Mouse (Mus musculus) small intestine, adult 2 months (tissue): Measurements from ENCODE around the gene Abca8a. TPM values are rescaled to one million over a fixed set of nuclear protein-coding genes. Genes with fewer than 3 reads are reported as not detected.
"Not testable (repeated sequence)": the region's sequence is repeated elsewhere in the genome, so short reads cannot be mapped to it uniquely, and the experiment has no call there.

ENCODE experiments used
- H3K27ac ChIP-seq: fragments of 200-500 bp; 2 replicates; pipeline ENCODE4 v1.5.1; 2012; ENCODE audit warnings: low read depth, low read length, control low read depth, inconsistent platforms; ENCODE audit not compliant: insufficient read depth
- H3K27me3 ChIP-seq: fragments of 200-500 bp; 2 replicates; pipeline ENCODE4 v1.6.1; 2012; ENCODE audit warnings: mild to moderate bottlenecking, moderate library complexity, low read length, inconsistent platforms; ENCODE audit not compliant: control insufficient read depth, insufficient read depth
- H3K36me3 ChIP-seq: fragments of 200-500 bp; 2 replicates; pipeline ENCODE4 v1.6.1; 2012; ENCODE audit warnings: mild to moderate bottlenecking, low read length, control low read depth, inconsistent platforms; ENCODE audit not compliant: control insufficient read depth, insufficient read depth
- H3K4me1 ChIP-seq: fragments of 200-500 bp; 2 replicates; pipeline ENCODE4 v1.6.1; 2012; ENCODE audit warnings: low read length, inconsistent platforms, mixed read lengths; ENCODE audit not compliant: control insufficient read depth, insufficient read depth, insufficient read length
- H3K4me3 ChIP-seq: fragments of 200-500 bp; 2 replicates; pipeline ENCODE4 v1.5.1; 2012; ENCODE audit warnings: low read depth, mild to moderate bottlenecking, control low read depth, inconsistent platforms, low read length, moderate library complexity
- CTCF ChIP-seq: fragments of 200-500 bp; IDR thresholded peaks from 2 replicates; pipeline ENCODE4 v1.5.1; 2012; ENCODE audit warnings: low read depth, mild to moderate bottlenecking, control low read depth, inconsistent platforms, low read length, moderate library complexity, mixed read lengths; ENCODE audit not compliant: insufficient replicate concordance, insufficient read length; ENCODE audit errors: extremely low read depth
- POLR2A ChIP-seq: fragments of 200-500 bp; IDR thresholded peaks from 2 replicates; pipeline ENCODE4 v1.6.1; 2012; ENCODE audit warnings: low read depth, mild to moderate bottlenecking, control low read depth, inconsistent platforms, low read length, moderate library complexity
- WGBS: fragments of 180-500 bp; shearing (Covaris S2); methylation state at CpG from one replicate; pipeline ENCODE4 v1.1.7; 2018; 5-methylcytosine and 5-hydroxymethylcytosine counted together
- polyA plus RNA-seq: library from polyadenylated mRNA; depleted of rRNA; stranded (reverse); fragments of >200 nt; gene quantifications from 2 replicates; pipeline ENCODE4 v1.2.3, GENCODE M21; 2012; rRNA removed

The Abca8a gene
- polyA plus RNA-seq, 1 experiment = 3.0 TPM

DNA sequence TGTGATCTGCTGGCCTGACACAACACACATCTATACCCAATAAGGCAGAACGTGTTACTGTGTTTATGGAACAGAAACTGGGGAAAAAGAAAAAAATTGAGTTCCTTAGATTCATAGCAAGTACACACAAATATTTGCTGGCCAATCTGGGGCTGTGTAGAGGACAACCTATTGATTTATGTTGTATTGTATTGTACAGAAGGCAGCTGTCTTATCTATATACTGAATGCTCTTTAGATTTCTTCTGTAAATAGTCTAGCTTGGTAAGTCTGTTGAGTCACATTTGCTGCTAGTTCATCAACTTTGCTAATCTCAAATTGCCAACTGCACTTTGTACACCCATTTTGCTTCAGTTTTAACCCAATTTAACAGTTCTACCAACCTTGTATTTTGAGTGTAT is 107.6 kb downstream of the Abca8a start:
- 25% methylated on average over 1 of the region's 1 CpGs for WGBS
- Histone ChIP-seq H3K4me3 (no peak overlapping the region), H3K4me1 (peaks cover 3% of the 10 kb centered on the region), H3K36me3 (no peaks in the 10 kb centered on the region), H3K27ac (no peak overlapping the region), H3K27me3 (no peaks in the 10 kb centered on the region)
- no peak for TF ChIP-seq CTCF
- no peak for TF ChIP-seq POLR2A

DNA sequence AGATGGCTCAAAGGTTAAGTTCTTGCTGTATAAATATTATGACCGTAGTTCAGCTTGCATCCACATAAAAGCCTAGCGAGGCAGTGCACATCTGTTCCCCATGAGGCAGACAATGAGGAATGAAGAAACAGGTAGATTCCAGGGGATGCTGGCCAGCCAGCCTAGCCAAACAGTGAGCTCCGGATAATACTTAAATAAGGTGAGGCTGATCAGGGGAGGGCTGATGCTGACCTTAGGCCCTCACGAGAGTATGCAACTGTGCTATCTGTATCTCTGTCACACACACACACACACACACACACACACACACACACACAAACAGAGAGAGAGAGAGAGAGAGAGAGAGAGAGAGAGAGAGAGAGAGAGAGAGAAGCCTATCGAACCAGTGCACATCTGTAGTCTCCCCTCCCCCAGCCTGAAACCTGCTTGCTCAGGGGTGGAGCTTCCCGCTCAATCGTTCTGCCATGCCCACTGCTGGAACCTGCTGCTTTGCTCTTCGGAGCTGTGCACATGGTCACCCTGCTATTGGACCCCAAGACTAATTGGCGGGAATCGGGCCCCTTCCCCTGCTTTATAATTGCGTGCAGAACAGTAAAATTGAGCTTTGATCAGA is 108.2 kb downstream of the Abca8a start:
- not testable (repeated sequence) for H3K4me3 ChIP-seq, H3K4me1 ChIP-seq, H3K36me3 ChIP-seq, H3K27ac ChIP-seq, H3K27me3 ChIP-seq
- WGBS = 21% methylated on average over 11 of the region's 11 CpGs

DNA sequence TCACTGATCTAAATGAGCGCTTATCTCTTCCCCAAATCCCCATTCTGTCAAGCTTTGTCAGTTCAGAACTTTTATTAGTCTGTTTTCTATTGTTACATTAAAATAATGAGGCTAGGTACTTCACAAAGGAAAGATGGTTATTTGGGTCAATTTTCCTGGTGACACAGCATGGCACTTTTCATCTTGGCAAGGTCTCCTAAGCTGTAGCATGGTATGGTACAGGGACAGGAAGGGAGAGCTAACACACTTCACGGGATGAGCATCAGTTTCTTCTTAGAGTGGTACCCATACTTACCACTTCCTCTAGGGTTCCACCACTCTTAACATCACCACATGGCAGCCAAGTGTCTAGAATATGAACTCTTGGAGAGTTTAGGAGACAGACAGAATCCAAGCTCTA is 113.9 kb downstream of the Abca8a start:
- H3K36me3 ChIP-seq = no peaks in the 10 kb centered on the region
- no peaks in the 10 kb centered on the region for H3K4me1 ChIP-seq
- TF ChIP-seq CTCF (no peak), POLR2A (no peak)
- no peaks in the 10 kb centered on the region for H3K27me3 ChIP-seq
- H3K4me3 ChIP-seq = no peak overlapping the region
- no peak overlapping the region for H3K27ac ChIP-seq
- 93% methylated on average over 2 of the region's 2 CpGs for WGBS

Other genes with a start within 250 kb of the Abca8a start
- gene Abca8b, start 100.1 kb downstream of the Abca8a start, polyA plus RNA-seq = 0.06 and 0.11 TPM in 2 replicates
- 0.14 TPM in 2 replicates for gene Abca9, start 72.2 kb upstream of the Abca8a start, polyA plus RNA-seq
- 0.04 TPM in 1 of 2 replicates, not detected in the other for gene Abca6, start 155.8 kb upstream of the Abca8a start, polyA plus RNA-seq
- 0.06 and 0.11 TPM in 2 replicates for gene Abca5, start 241.7 kb upstream of the Abca8a start, polyA plus RNA-seq